Mouse (Mus musculus) frontal cortex, postnatal 10 days (tissue): ENCODE results near the gene Mettl24.
"Not testable (repeated sequence)": the region's sequence is repeated elsewhere in the genome, so short reads cannot be mapped to it uniquely, and the experiment has no call there.

ENCODE experiments used
- DNase-seq, 2 experiments: peaks; one replicate each; pipeline ENCODE4 v3.0.0; 2022; ENCODE audit warnings: low spot score in 2 of 2, mixed read lengths in 1 of 2

Gene Mettl24

GRCm38 (mm10) chr10:40737274-40738112 is 54.4 kb downstream of the Mettl24 start:
- no peak for DNase-seq

- no peak for DNase-seq
These were observed 57.6 kb downstream of the Mettl24 start for GRCm38 (mm10) chr10:40740696-40741095.

- no peak for DNase-seq
These were observed 67.4 kb downstream of the Mettl24 start for GRCm38 (mm10) chr10:40750293-40751047.

GRCm38 (mm10) chr10:40751157-40751556 is 68.1 kb downstream of the Mettl24 start:
- no peak for DNase-seq

GRCm38 (mm10) chr10:40753036-40753435 is 70.0 kb downstream of the Mettl24 start:
- DNase-seq: no peak

GRCm38 (mm10) chr10:40758171-40759010 is 75.3 kb downstream of the Mettl24 start:
- no peak for DNase-seq

GRCm38 (mm10) chr10:40759391-40760194 is 76.5 kb downstream of the Mettl24 start:
- DNase-seq: not testable (repeated sequence)

- no peak for DNase-seq
These were observed 77.3 kb downstream of the Mettl24 start for GRCm38 (mm10) chr10:40760195-40761009.

GRCm38 (mm10) chr10:40761010-40761752 is 78.1 kb downstream of the Mettl24 start:
- no peak for DNase-seq

GRCm38 (mm10) chr10:40762624-40763023 is 79.5 kb downstream of the Mettl24 start:
- no peak for DNase-seq

GRCm38 (mm10) chr10:40763084-40763720 is 80.1 kb downstream of the Mettl24 start:
- DNase-seq: no peak

GRCm38 (mm10) chr10:40772266-40772665 is 89.2 kb downstream of the Mettl24 start:
- DNase-seq: no peak

- DNase-seq: no peak
These were observed 92.1 kb downstream of the Mettl24 start for GRCm38 (mm10) chr10:40775151-40775550.

GRCm38 (mm10) chr10:40775655-40776054 is 92.6 kb downstream of the Mettl24 start:
- no peak for DNase-seq

- DNase-seq: no peak
These were observed 94.1 kb downstream of the Mettl24 start for GRCm38 (mm10) chr10:40777171-40777570.

GRCm38 (mm10) chr10:40778472-40778871 is 95.4 kb downstream of the Mettl24 start:
- no peak for DNase-seq

GRCm38 (mm10) chr10:40790406-40790805 is 107.3 kb downstream of the Mettl24 start:
- DNase-seq: no peak

- no peak for DNase-seq
These were observed 109.0 kb downstream of the Mettl24 start for GRCm38 (mm10) chr10:40792115-40792514.

GRCm38 (mm10) chr10:40805221-40805620 is 122.1 kb downstream of the Mettl24 start:
- no peak for DNase-seq
